Mouse (Mus musculus) cerebellum, adult 2 months (tissue): ENCODE results near the gene Rfpl4b. TPM values are rescaled to one million over a fixed set of nuclear protein-coding genes. Genes with fewer than 3 reads are reported as not detected.
"Not testable (repeated sequence)": the region's sequence is repeated elsewhere in the genome, so short reads cannot be mapped to it uniquely, and the experiment has no call there.

ENCODE experiments used
- DNase-seq, 2 experiments: peaks; one replicate each; pipeline ENCODE4 v3.0.0; 2021
- H3K27ac ChIP-seq: fragments of 200-500 bp; 2 replicates; pipeline ENCODE4 v1.5.1; 2012; ENCODE audit warnings: low read length, control low read depth, inconsistent platforms; ENCODE audit not compliant: insufficient read depth
- H3K27me3 ChIP-seq: fragments of 200-500 bp; 2 replicates; pipeline ENCODE4 v1.6.1; 2012; ENCODE audit warnings: inconsistent platforms, mild to moderate bottlenecking, low read length, moderate library complexity; ENCODE audit not compliant: control insufficient read depth, insufficient read depth
- H3K4me1 ChIP-seq: fragments of 200-500 bp; 2 replicates; pipeline ENCODE4 v1.6.1; 2011; ENCODE audit warnings: low read length; ENCODE audit not compliant: control insufficient read depth, insufficient read depth
- H3K4me3 ChIP-seq: fragments of 200-500 bp; replicated peaks from 2 replicates; pipeline ENCODE3; 2011; ENCODE audit warnings: mild to moderate bottlenecking, low read depth, low read length, control low read depth; ENCODE audit not compliant: insufficient read depth
- CTCF ChIP-seq: fragments of 200-500 bp; IDR thresholded peaks from 2 replicates; pipeline ENCODE4 v1.5.1; 2011; ENCODE audit warnings: low read depth, mild to moderate bottlenecking, control low read depth, low read length, moderate library complexity, borderline replicate concordance; ENCODE audit not compliant: insufficient read depth
- POLR2A ChIP-seq: fragments of 200-500 bp; IDR thresholded peaks from 2 replicates; pipeline ENCODE4 v1.6.1; 2011; ENCODE audit warnings: low read length, control low read depth, borderline replicate concordance; ENCODE audit not compliant: insufficient read depth
- WGBS: fragments of 180-500 bp; shearing (Covaris S2); methylation state at CpG from one replicate; pipeline ENCODE4 v1.1.7; 2018; 5-methylcytosine and 5-hydroxymethylcytosine counted together
- polyA plus RNA-seq: library from polyadenylated mRNA; depleted of rRNA; stranded (reverse); fragments of >200 nt; gene quantifications from 2 replicates; pipeline ENCODE4 v1.2.3, GENCODE M21; 2012; rRNA removed

Rfpl4b gene
- polyA plus RNA-seq, result not detected in 2 replicates

DNA sequence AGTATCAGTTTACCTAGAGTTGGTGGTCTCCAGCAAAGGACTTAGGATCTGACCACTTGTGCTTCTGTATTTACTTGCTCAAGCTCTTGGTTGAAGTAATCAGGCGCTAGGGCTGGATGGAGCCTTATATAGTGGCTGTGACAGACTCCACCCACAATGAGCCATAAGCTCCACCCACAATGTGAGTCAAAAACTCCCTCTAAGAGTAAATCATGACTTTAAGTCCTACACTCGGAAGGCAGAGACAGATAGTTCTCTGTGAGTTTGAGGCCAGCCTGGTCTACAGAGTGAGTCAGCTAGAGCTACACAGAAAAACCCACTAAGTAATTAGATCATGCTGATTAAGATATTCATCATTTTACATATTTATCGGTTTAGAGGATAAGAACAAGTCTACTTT is at the start of gene Rfpl4b:
Gene Rfpl4b (minus strand): TSS at position 101 of the 400 bp plus-strand sequence.
- H3K4me1 ChIP-seq, result no peaks in the 10 kb centered on the region
- H3K27ac ChIP-seq, result no peak within 1 kb of the TSS
- TF ChIP-seq POLR2A, result no peak
- no peak for TF ChIP-seq CTCF
- whole genome bisulfite sequencing, result 91% methylated on average over 3 of the region's 3 CpGs
- no peak within 1 kb of the TSS for H3K4me3 ChIP-seq
- H3K27me3 ChIP-seq, result no peaks in the 10 kb centered on the region
- DNase-seq, result no peak

DNA sequence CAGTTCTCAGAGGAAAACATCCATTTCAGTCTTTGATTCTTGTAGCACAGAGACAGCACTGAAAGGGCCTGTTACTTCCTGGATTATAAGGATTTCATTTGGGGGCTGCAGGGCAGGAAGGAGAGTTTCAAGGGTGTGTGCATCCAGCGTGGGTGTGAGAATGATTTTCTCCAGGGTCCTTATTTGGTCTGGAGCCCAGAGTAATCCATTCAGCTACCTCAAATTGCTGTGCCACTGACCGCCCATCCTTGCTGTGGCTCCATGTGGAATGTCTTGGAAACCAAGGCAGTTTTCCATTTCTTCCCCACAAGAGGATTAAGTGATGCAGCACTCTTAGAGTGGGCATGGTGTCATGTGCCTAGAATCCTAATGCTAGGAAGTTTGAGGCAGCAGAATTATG is 33.6 kb upstream of the Rfpl4b start:
- DNase-seq, result no peak
- H3K4me3 ChIP-seq, result no peak overlapping the region
- no peaks in the 10 kb centered on the region for H3K4me1 ChIP-seq
- no peak overlapping the region for H3K27ac ChIP-seq
- WGBS, result 31% methylated on average over 2 of the region's 2 CpGs
- TF ChIP-seq POLR2A, result no peak
- TF ChIP-seq CTCF, result no peak
- H3K27me3 ChIP-seq, result no peaks in the 10 kb centered on the region

DNA sequence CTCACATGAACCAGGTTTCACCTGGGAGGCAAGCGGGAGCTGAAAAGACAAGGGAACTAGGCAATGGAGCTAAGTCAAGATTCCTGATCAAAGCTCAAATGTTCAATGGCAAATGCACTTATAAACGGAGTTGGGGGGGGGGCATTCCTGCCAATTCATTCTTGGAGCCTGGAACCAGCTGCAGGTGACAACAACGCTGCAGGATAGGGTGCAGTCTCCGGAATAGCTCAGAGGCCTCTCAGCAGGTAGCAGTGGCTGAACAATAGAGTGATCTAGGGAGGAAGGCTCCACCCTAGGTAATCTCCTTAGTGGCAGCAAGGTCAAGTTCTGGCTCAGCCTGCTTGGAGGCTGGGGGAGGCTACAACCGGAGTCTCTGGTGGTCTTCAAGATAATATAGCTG is 28.4 kb upstream of the Rfpl4b start:
- not testable (repeated sequence) for DNase-seq, H3K27me3 ChIP-seq, H3K4me3 ChIP-seq, H3K4me1 ChIP-seq, H3K27ac ChIP-seq
- 53% methylated on average over 5 of the region's 5 CpGs for WGBS

DNA sequence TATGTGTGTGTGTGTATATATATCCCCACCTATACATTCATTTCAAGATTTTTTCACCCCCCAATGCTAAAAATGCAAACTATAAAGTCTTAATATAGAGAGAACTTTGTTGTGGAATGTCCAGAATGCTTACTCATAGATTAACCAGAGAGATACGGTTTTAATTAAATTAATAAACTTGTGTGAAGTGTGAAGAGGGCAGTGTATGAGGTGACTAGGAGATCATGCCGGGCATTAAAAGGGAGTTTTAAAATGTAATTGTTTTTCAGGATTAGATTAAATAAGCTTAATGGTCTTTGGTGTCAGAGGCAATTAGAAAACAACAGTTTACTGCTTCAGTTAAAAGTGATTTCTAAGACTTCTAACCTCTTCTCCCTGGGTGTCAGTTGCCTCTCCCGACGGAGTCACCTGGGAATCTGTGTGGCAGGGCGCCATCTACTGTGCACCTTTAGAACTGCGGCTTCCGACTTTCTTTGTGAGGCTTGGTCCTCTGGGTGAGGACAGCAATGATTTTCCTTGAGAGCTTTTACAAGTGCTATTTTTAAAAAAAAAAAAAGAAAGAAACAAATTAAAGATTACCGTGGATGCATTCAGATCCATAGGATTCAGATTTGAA is 27.4 kb upstream of the Rfpl4b start:
- H3K4me3 ChIP-seq, result no peak overlapping the region
- H3K4me1 ChIP-seq, result no peaks in the 10 kb centered on the region
- H3K27me3 ChIP-seq, result no peaks in the 10 kb centered on the region
- peak; percentile 95 for TF ChIP-seq CTCF
- no peak for TF ChIP-seq POLR2A
- 11% methylated on average over 8 of the region's 8 CpGs for WGBS
- H3K27ac ChIP-seq, result no peak overlapping the region
- peak; percentile 63 to 74 for DNase-seq

DNA sequence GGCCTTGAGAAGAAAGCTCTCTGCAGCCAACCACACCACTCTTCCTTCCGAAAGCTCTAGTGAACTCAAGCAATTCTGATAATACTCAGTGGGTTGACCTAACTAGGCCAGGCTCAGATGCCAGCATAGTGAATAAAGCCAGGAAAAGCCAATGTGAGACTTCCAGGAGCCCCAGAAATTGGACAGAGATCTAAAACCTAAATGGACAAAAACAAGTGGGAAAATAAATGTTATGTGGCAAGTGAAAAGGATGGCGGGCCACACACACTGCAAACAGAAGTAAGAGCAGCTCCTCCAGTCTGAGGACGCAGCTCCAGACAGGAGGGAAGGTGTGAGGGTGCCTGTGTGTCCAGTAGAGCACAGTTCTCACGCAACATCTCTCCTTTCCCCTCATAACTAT is 26.7 kb upstream of the Rfpl4b start:
- H3K4me1 ChIP-seq, result no peaks in the 10 kb centered on the region
- no peaks in the 10 kb centered on the region for H3K27me3 ChIP-seq
- H3K27ac ChIP-seq, result no peak overlapping the region
- no peak overlapping the region for H3K4me3 ChIP-seq
- DNase-seq, result peak in 1 of 2 experiments; percentile 21
- 60% methylated on average over 4 of the region's 4 CpGs for WGBS
- TF ChIP-seq POLR2A, result no peak

DNA sequence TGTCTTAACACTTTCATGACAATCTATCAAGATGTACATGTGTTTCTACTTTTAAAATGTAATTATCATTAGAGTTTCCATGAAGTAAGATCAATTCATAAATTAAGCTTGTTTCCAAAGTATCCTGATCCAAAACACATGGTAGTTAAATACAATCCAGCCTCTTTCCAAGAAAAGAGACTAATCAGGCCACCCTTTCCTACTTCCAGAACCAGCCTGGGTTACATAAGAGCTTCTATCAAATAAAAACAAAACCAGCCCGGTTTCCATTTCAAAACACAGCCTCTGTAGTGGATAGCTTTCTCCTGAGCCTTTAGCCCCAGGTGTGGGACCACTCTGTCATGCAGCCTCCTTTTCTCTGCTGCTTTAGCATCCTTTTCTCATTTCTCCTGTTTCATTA is 2.2 kb upstream of the Rfpl4b start:
- Histone ChIP-seq H3K27me3 (no peaks in the 10 kb centered on the region), H3K27ac (no peak overlapping the region), H3K4me1 (no peaks in the 10 kb centered on the region), H3K4me3 (no peak overlapping the region)
- DNase-seq, result no peak
- WGBS, result 60% methylated on average over 1 of the region's 1 CpGs
- TF ChIP-seq POLR2A (no peak), CTCF (no peak)

DNA sequence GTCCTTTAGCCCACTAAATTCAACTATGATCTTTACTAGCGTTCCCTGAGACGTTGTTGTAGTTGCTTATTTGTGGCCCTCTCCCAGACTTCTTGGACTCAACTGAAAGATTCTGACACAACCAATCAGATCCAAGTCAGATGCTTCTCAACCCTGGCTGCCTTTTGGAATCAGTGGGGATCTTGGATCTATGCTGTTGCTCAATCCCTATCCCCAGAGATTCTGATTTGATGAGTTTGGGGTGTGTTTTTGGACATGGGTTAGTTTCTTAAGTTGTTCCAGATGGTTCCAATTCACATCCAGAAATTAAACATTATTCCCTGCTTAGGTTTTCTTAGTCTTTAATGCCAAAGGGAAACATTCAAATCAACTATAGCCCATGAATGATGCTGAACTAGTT is 15.5 kb downstream of the Rfpl4b start:
- no peak overlapping the region for H3K27ac ChIP-seq
- no peaks in the 10 kb centered on the region for H3K4me1 ChIP-seq
- 26% methylated on average over 2 of the region's 2 CpGs for WGBS
- H3K4me3 ChIP-seq, result no peak overlapping the region
- DNase-seq, result no peak
- no peak for TF ChIP-seq POLR2A
- no peaks in the 10 kb centered on the region for H3K27me3 ChIP-seq

DNA sequence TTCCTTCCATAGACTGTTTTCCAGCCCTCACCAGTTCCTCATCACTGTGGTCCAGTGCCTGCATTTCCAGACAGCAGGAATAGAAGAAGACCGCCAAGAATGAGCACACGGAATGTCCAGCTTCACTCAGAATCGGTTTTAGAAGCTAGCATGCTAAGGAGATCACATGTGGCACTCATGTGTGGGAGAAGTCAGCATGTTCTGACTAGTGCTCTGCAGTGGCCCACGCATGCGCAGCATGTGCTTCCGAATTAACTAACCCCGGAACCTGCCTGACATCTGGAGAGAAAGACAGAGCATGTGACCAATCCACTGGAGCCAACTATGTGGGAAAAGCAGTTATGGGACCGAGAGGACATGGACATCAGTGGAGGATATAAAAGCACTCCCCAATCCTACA is 17.5 kb downstream of the Rfpl4b start:
- WGBS, result 86% methylated on average over 8 of the region's 8 CpGs
- no peak overlapping the region for H3K4me3 ChIP-seq
- no peak for DNase-seq
- no peak overlapping the region for H3K27ac ChIP-seq
- H3K27me3 ChIP-seq, result no peaks in the 10 kb centered on the region
- TF ChIP-seq POLR2A (no peak), CTCF (no peak)
- H3K4me1 ChIP-seq, result no peaks in the 10 kb centered on the region

DNA sequence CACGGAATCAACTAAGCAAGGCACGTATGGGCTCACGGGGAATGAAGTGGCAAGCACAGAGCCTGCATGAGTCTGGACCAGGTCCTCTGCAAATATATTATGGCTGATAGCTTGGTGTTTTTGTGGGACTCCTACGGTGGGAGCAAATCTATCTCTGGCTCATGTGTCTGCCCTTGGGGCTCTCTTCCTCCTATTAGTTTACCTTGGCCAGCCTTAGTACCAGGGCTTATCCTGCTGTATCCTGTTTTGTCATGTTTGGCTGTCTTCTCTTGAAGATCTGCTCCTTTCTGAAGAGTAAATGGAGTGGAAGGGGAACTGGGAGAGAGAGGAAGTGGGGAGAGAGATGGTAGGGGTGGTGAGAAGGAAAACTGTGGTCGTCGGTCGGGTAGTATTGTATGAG is 18.3 kb downstream of the Rfpl4b start:
- WGBS, result 96% methylated on average over 7 of the region's 7 CpGs
- no peak for DNase-seq

More for the DNA sequence above, 18.3 kb downstream of the Rfpl4b start:
- TF ChIP-seq POLR2A (no peak), CTCF (no peak)
- H3K27ac ChIP-seq, result no peak overlapping the region
- no peaks in the 10 kb centered on the region for H3K4me1 ChIP-seq
- H3K27me3 ChIP-seq, result no peaks in the 10 kb centered on the region
- H3K4me3 ChIP-seq, result no peak overlapping the region
